Comparison of ENCODE assay signal across 29 mouse cellular contexts in genomic region chr11:95143663-95144062, GRCm38 (mm10). TPM values are rescaled to one million over a fixed set of nuclear protein-coding genes. Genes with fewer than 3 reads are reported as not detected.
A peak's percentile ranks its signal among the peaks of the same experiment; 100 is the strongest.
DNase-seq lines count a peak whose midpoint lies in the region; ATAC-seq and TF ChIP-seq lines count a peak whose summit lies in the region.
"Had no signal": no experiment of that assay in that cellular context is flagged by ENCODE, and none has a peak within 500 bp of the region (broad histone marks: within the 10 kb centered on the region; RNA-seq: fewer than 3 reads in every experiment).

No protein-coding gene starts in this region.

- no peaks in the 10 kb centered on the region for H3K9me3 ChIP-seq in heart, postnatal 0 days (replicated peaks; ENCODE audit: control insufficient read depth, low read length)
- H3K9me3 ChIP-seq in intestine, embryonic 14.5 days (ENCODE audit: control insufficient read depth, low read length) = no peaks in the 10 kb centered on the region
- no peaks in the 10 kb centered on the region for H3K9me3 ChIP-seq in intestine, postnatal 0 days (ENCODE audit: control insufficient read depth)
- no peaks in the 10 kb centered on the region for H3K9me3 ChIP-seq in embryonic facial prominence, embryonic 10.5 days
- no peaks in the 10 kb centered on the region for H3K9me3 ChIP-seq in embryonic facial prominence, embryonic 13.5 days
- H3K9me3 ChIP-seq in forebrain, embryonic 11.5 days (ENCODE audit: control insufficient read depth, low read length) = no peaks in the 10 kb centered on the region
- H3K9me3 ChIP-seq: forebrain, embryonic 10.5 days; hindbrain, embryonic 13.5 days; intestine, embryonic 15.5 days had no signal

- 0 out of 2 replicates have a peak overlapping the region, but pooled peaks have one; percentile 26 for H3K4me3 ChIP-seq in heart, postnatal 0 days (ENCODE audit: low read depth, low read length)
- no peak overlapping the region for H3K4me3 ChIP-seq in intestine, embryonic 14.5 days (ENCODE audit: low read depth, low read length)
- H3K4me3 ChIP-seq in intestine, postnatal 0 days (ENCODE audit: low read depth, low read length) = no peak overlapping the region
- H3K4me3 ChIP-seq in embryonic facial prominence, embryonic 10.5 days = no peak overlapping the region
- no peak overlapping the region for H3K4me3 ChIP-seq in embryonic facial prominence, embryonic 13.5 days
- H3K4me3 ChIP-seq in forebrain, embryonic 11.5 days (ENCODE audit: low read depth, low read length) = no peak overlapping the region
- H3K4me3 ChIP-seq: hindbrain, embryonic 13.5 days had no signal

- no peaks in the 10 kb centered on the region for H3K36me3 ChIP-seq in heart, postnatal 0 days (replicated peaks; ENCODE audit: control insufficient read depth, insufficient read depth, low read length)
- H3K36me3 ChIP-seq in intestine, embryonic 14.5 days (ENCODE audit: control insufficient read depth, insufficient read depth, low read length) = no peaks in the 10 kb centered on the region
- H3K36me3 ChIP-seq in intestine, postnatal 0 days (ENCODE audit: control insufficient read depth, insufficient read depth) = no peaks in the 10 kb centered on the region
- H3K36me3 ChIP-seq in embryonic facial prominence, embryonic 10.5 days (replicated peaks) = no peaks in the 10 kb centered on the region
- no peaks in the 10 kb centered on the region for H3K36me3 ChIP-seq in embryonic facial prominence, embryonic 13.5 days
- H3K36me3 ChIP-seq in forebrain, embryonic 11.5 days (ENCODE audit: control insufficient read depth, insufficient read depth, low read length) = no peaks in the 10 kb centered on the region
- H3K36me3 ChIP-seq: forebrain, embryonic 10.5 days; hindbrain, embryonic 13.5 days; intestine, embryonic 15.5 days had no signal

- intact Hi-C loops in heart, postnatal 25 days (cut with DNase I) = loop anchor here (5.0 kb wide), 1 partner anchor 49 kb away; no protein-coding TSS in a partner anchor

- no peak for ATAC-seq in heart, postnatal 0 days (ENCODE audit: insufficient read depth, low read depth)
- no peak for ATAC-seq in intestine, embryonic 14.5 days (replicated peaks; ENCODE audit: low FRiP score, low TSS enrichment, low read depth)
- ATAC-seq in intestine, postnatal 0 days = no peak
- no peak for ATAC-seq in embryonic facial prominence, embryonic 13.5 days (ENCODE audit: insufficient number of reproducible peaks, insufficient read depth, low FRiP score, low TSS enrichment, low read depth)
- no peak for ATAC-seq in erythroid progenitor cell, adult 5-6 weeks (replicated peaks; ENCODE audit: low FRiP score, poor library complexity, severe bottlenecking)
- no peak for ATAC-seq in forebrain, embryonic 11.5 days (replicated peaks; ENCODE audit: low FRiP score)
- ATAC-seq: activated CD4-positive, CD25-positive, alpha-beta regulatory T cell, adult 4 months; forebrain, embryonic 14.5 days; intestine, embryonic 15.5 days had no signal

- WGBS in heart, postnatal 0 days = 14% methylated on average over 4 of the region's 4 CpGs
- WGBS in intestine, embryonic 14.5 days = 8% methylated on average over 4 of the region's 4 CpGs
- 10% methylated on average over 4 of the region's 4 CpGs for WGBS in intestine, postnatal 0 days
- WGBS in embryonic facial prominence, embryonic 10.5 days = 4% methylated on average over 4 of the region's 4 CpGs
- WGBS in embryonic facial prominence, embryonic 13.5 days = 8% methylated on average over 4 of the region's 4 CpGs
- WGBS in forebrain, embryonic 11.5 days = 4% methylated on average over 4 of the region's 4 CpGs

- no peak overlapping the region for H3K27ac ChIP-seq in heart, postnatal 0 days (ENCODE audit: low read depth)
- no peak overlapping the region for H3K27ac ChIP-seq in intestine, embryonic 14.5 days (ENCODE audit: low read depth)
- H3K27ac ChIP-seq in intestine, postnatal 0 days (ENCODE audit: low read depth, low read length) = no peak overlapping the region
- no peak overlapping the region for H3K27ac ChIP-seq in embryonic facial prominence, embryonic 10.5 days (replicated peaks)
- H3K27ac ChIP-seq in embryonic facial prominence, embryonic 13.5 days = no peak overlapping the region
- no peak overlapping the region for H3K27ac ChIP-seq in forebrain, embryonic 11.5 days (ENCODE audit: low read depth, low read length)
- H3K27ac ChIP-seq: forebrain, embryonic 10.5 days; gastrocnemius, adult 2 months; hindbrain, embryonic 13.5 days; intestine, embryonic 15.5 days had no signal

- no peak overlapping the region for H3K4me2 ChIP-seq in heart, postnatal 0 days (ENCODE audit: low read depth, low read length)
- no peak overlapping the region for H3K4me2 ChIP-seq in intestine, embryonic 14.5 days (ENCODE audit: low read length)
- no peak overlapping the region for H3K4me2 ChIP-seq in intestine, postnatal 0 days (replicated peaks; ENCODE audit: low read depth)
- peak overlapping the region; percentile 51; the same call in 1 of the 2 replicates for H3K4me2 ChIP-seq in embryonic facial prominence, embryonic 13.5 days
- no peak overlapping the region for H3K4me2 ChIP-seq in forebrain, embryonic 11.5 days (ENCODE audit: low read depth, low read length, severe bottlenecking)

- no peak for TF ChIP-seq EP300 in heart, postnatal 0 days (IDR thresholded peaks at IDR 0.05; ENCODE audit: low read depth)

- DNase-seq in heart, postnatal 0 days (ENCODE audit: low spot score) = no peak
- no peak for DNase-seq in heart, postnatal 25 days (ENCODE audit: low spot score)
- peak; percentile 66 for DNase-seq in intestine, embryonic 14.5 days (ENCODE audit: low spot score)
- peak; percentile 36 for DNase-seq in embryonic facial prominence, embryonic 10.5 days (ENCODE audit: low spot score)
- DNase-seq in forebrain, embryonic 11.5 days (ENCODE audit: low spot score) = no peak
- DNase-seq: adrenal gland, adult 8-10 months; cerebellum, adult 11-12 months; cerebellum, adult 8-10 months; forebrain, postnatal 0 days; kidney, adult 18-20 months had no signal

- peaks cover 100% of the 10 kb centered on the region for H3K27me3 ChIP-seq in heart, postnatal 0 days (ENCODE audit: control insufficient read depth, insufficient read depth, low read length)
- H3K27me3 ChIP-seq in intestine, embryonic 14.5 days (replicated peaks; ENCODE audit: control insufficient read depth, insufficient read depth, low read length) = peaks cover 100% of the 10 kb centered on the region
- H3K27me3 ChIP-seq in intestine, postnatal 0 days (replicated peaks; ENCODE audit: control insufficient read depth, insufficient read depth, low read length) = peaks cover 96% of the 10 kb centered on the region
- peaks cover 100% of the 10 kb centered on the region for H3K27me3 ChIP-seq in embryonic facial prominence, embryonic 10.5 days (replicated peaks; ENCODE audit: low read depth, poor library complexity, severe bottlenecking)
- H3K27me3 ChIP-seq in embryonic facial prominence, embryonic 13.5 days = peaks cover 100% of the 10 kb centered on the region
- H3K27me3 ChIP-seq in forebrain, embryonic 11.5 days (ENCODE audit: control insufficient read depth, insufficient read depth, low read length) = peaks cover 100% of the 10 kb centered on the region

- TF ChIP-seq CTCF in heart, postnatal 0 days (IDR thresholded peaks at IDR 0.05; ENCODE audit: low read depth) = no peak
- TF ChIP-seq CTCF in intestine, postnatal 0 days (IDR thresholded peaks at IDR 0.05; ENCODE audit: low read depth) = no peak

- H3K9ac ChIP-seq in heart, postnatal 0 days (replicated peaks; ENCODE audit: low read depth, low read length) = no peak overlapping the region
- no peak overlapping the region for H3K9ac ChIP-seq in intestine, embryonic 14.5 days (ENCODE audit: low read length)
- H3K9ac ChIP-seq in intestine, postnatal 0 days (ENCODE audit: low read depth, low read length) = no peak overlapping the region
- H3K9ac ChIP-seq in embryonic facial prominence, embryonic 13.5 days = no peak overlapping the region
- H3K9ac ChIP-seq in forebrain, embryonic 11.5 days (ENCODE audit: low read length) = no peak overlapping the region
- H3K9ac ChIP-seq: forebrain, postnatal 0 days; hindbrain, embryonic 13.5 days; intestine, embryonic 15.5 days had no signal

- H3K4me1 ChIP-seq in heart, postnatal 0 days (ENCODE audit: control insufficient read depth, insufficient read depth) = peaks cover 11% of the 10 kb centered on the region
- H3K4me1 ChIP-seq in intestine, embryonic 14.5 days (replicated peaks; ENCODE audit: control insufficient read depth, insufficient read depth, low read length) = peaks cover 8% of the 10 kb centered on the region
- H3K4me1 ChIP-seq in intestine, postnatal 0 days (replicated peaks; ENCODE audit: control insufficient read depth, insufficient read depth, low read length) = peaks cover 7% of the 10 kb centered on the region; the same call in 1 of the 2 replicates
- H3K4me1 ChIP-seq in embryonic facial prominence, embryonic 10.5 days = peaks cover 63% of the 10 kb centered on the region
- peaks cover 41% of the 10 kb centered on the region for H3K4me1 ChIP-seq in embryonic facial prominence, embryonic 13.5 days
- peaks cover 18% of the 10 kb centered on the region for H3K4me1 ChIP-seq in forebrain, embryonic 11.5 days (replicated peaks; ENCODE audit: control insufficient read depth, insufficient read depth, low read length)

RNA-seq across cellular contexts. Expression of gene Dlx4, which starts 2.4 kb away (rescaled TPM):
- 0.31 TPM in 1 of 2 replicates, not detected in the other for total RNA-seq in heart, postnatal 0 days (2014; rRNA removed; ENCODE audit: low replicate concordance)
- 0.05 and 0.11 TPM in 2 replicates for polyA plus RNA-seq in heart, postnatal 0 days (2015; fragmentation: Nextera tagmentation; extraction: Ambion mirVana)
- under 1 TPM in 1 of 2 experiments, not detected in 1; 0.11 TPM for total RNA-seq in heart, postnatal 25 days (2021)
- not detected in 2 replicates for polyA plus RNA-seq in intestine, embryonic 14.5 days (2014; fragmentation: Nextera tagmentation; extraction: Ambion mirVana)
- not detected in 2 replicates for polyA plus RNA-seq in intestine, postnatal 0 days (2015; fragmentation: Nextera tagmentation; extraction: Ambion mirVana)
- polyA plus RNA-seq in embryonic facial prominence, embryonic 10.5 days (2016; fragmentation: Nextera tagmentation; extraction: Ambion mirVana) = 3.6 and 4.3 TPM in 2 replicates
- polyA plus RNA-seq in embryonic facial prominence, embryonic 13.5 days (2015; fragmentation: Nextera tagmentation; extraction: Ambion mirVana) = 3.0 and 3.8 TPM in 2 replicates
- not detected in 2 replicates for total RNA-seq in erythroid progenitor cell, adult 5-6 weeks (2015; ENCODE audit: low replicate concordance)
- total RNA-seq in erythroid progenitor cell, adult 5-6 weeks (2017; ENCODE audit: low replicate concordance) = not detected in 2 replicates
- polyA plus RNA-seq in forebrain, embryonic 11.5 days (2014; fragmentation: Nextera tagmentation; extraction: Ambion mirVana) = 0.23 and 0.29 TPM in 2 replicates
- total RNA-seq: adrenal gland, postnatal 25 days; forebrain, postnatal 0 days; gastrocnemius, adult 2 months; gastrocnemius, postnatal 14 days; gastrocnemius, postnatal 4 days; heart, adult 8-10 months; heart, postnatal 4 days had no signal
- polyA plus RNA-seq: activated CD4-positive, CD25-positive, alpha-beta regulatory T cell, adult 4 months; erythroblast, embryonic 14.5 days; forebrain, embryonic 14.5 days; frontal cortex, adult 2 months; heart, embryonic 11.5 days; heart, embryonic 14.5 days; hindbrain, embryonic 13.5 days had no signal

RNA-seq across cellular contexts. Expression of gene Dlx3, which starts 23.7 kb away (rescaled TPM):
- total RNA-seq in heart, postnatal 0 days (2014; rRNA removed; ENCODE audit: low replicate concordance) = not detected in 2 replicates
- polyA plus RNA-seq in heart, postnatal 0 days (2015; fragmentation: Nextera tagmentation; extraction: Ambion mirVana) = not detected in 2 replicates
- total RNA-seq in heart, postnatal 25 days (2021) = not detected
- polyA plus RNA-seq in intestine, embryonic 14.5 days (2014; fragmentation: Nextera tagmentation; extraction: Ambion mirVana) = 0.72 and 0.91 TPM in 2 replicates
- polyA plus RNA-seq in intestine, postnatal 0 days (2015; fragmentation: Nextera tagmentation; extraction: Ambion mirVana) = 0.30 and 0.44 TPM in 2 replicates
- polyA plus RNA-seq in embryonic facial prominence, embryonic 10.5 days (2016; fragmentation: Nextera tagmentation; extraction: Ambion mirVana) = 29.8 and 31.3 TPM in 2 replicates
- 21.5 and 30.8 TPM in 2 replicates for polyA plus RNA-seq in embryonic facial prominence, embryonic 13.5 days (2015; fragmentation: Nextera tagmentation; extraction: Ambion mirVana)
- not detected in 2 replicates for total RNA-seq in erythroid progenitor cell, adult 5-6 weeks (2015; ENCODE audit: low replicate concordance)
- not detected in 2 replicates for total RNA-seq in erythroid progenitor cell, adult 5-6 weeks (2017; ENCODE audit: low replicate concordance)
- polyA plus RNA-seq in forebrain, embryonic 11.5 days (2014; fragmentation: Nextera tagmentation; extraction: Ambion mirVana) = 1.4 TPM in 2 replicates
- total RNA-seq: adrenal gland, adult 8-10 months; adrenal gland, postnatal 25 days; gastrocnemius, adult 2 months; gastrocnemius, postnatal 14 days; heart, adult 8-10 months; heart, postnatal 10 days; heart, postnatal 4 days had no signal
- polyA plus RNA-seq: activated CD4-positive, CD25-positive, alpha-beta regulatory T cell, adult 4 months; erythroblast, embryonic 14.5 days; forebrain, embryonic 14.5 days; forebrain, postnatal 0 days; frontal cortex, adult 2 months; heart, embryonic 14.5 days had no signal

Comparison
In these comparisons a context has a peak if more than half of its experiments do, and no peak if none do; other contexts are left out.
1. DNase-seq: peak in intestine, embryonic 14.5 days (single experiment) and embryonic facial prominence, embryonic 10.5 days (single experiment); none in heart, postnatal 0 days (single experiment), heart, postnatal 25 days (single experiment) and forebrain, embryonic 11.5 days (single experiment).